Mouse (Mus musculus): ENCODE results near the gene Dcbld2. TPM values are rescaled to one million over a fixed set of nuclear protein-coding genes. Genes with fewer than 3 reads are reported as not detected.
A peak's percentile ranks its signal among the peaks of the same experiment; 100 is the strongest.
"Not testable (repeated sequence)": the region's sequence is repeated elsewhere in the genome, so short reads cannot be mapped to it uniquely, and the experiment has no call there.

Gene Dcbld2
- total RNA-seq, 2 experiments from 2014 or later: 21.8 to 23.2 TPM

- DNase-seq (ENCODE audit: low spot score in 2 of 2): no peak
These were observed 40.8 kb downstream of the Dcbld2 start for GRCm38 (mm10) chr16:58449073-58449472.

- DNase-seq (ENCODE audit: low spot score in 2 of 2): no peak
These were observed 42.4 kb downstream of the Dcbld2 start for GRCm38 (mm10) chr16:58450648-58451047.

- DNase-seq (ENCODE audit: low spot score in 2 of 2): no peak
These were observed 43.4 kb downstream of the Dcbld2 start for GRCm38 (mm10) chr16:58451647-58452046.

GRCm38 (mm10) chr16:58453138-58453537 lies 44.9 kb downstream of the Dcbld2 start:
- no peak for DNase-seq (ENCODE audit: low spot score in 2 of 2)

- no peak for DNase-seq (ENCODE audit: low spot score in 2 of 2)
These were observed 45.6 kb downstream of the Dcbld2 start for GRCm38 (mm10) chr16:58453820-58454219.

- DNase-seq (ENCODE audit: low spot score in 2 of 2): peak in 1 of 2 experiments; percentile 26
These were observed 46.4 kb downstream of the Dcbld2 start for GRCm38 (mm10) chr16:58454617-58455016.

- no peak for DNase-seq (ENCODE audit: low spot score in 2 of 2)
These were observed 46.9 kb downstream of the Dcbld2 start for GRCm38 (mm10) chr16:58455118-58455517.

GRCm38 (mm10) chr16:58456445-58456844 lies 48.2 kb downstream of the Dcbld2 start:
- no peak for DNase-seq (ENCODE audit: low spot score in 2 of 2)

GRCm38 (mm10) chr16:58456991-58457390 lies 48.7 kb downstream of the Dcbld2 start:
- DNase-seq (ENCODE audit: low spot score in 2 of 2): no peak

GRCm38 (mm10) chr16:58459966-58460365 lies 51.7 kb downstream of the Dcbld2 start:
- DNase-seq (ENCODE audit: low spot score in 2 of 2): not testable (repeated sequence)

GRCm38 (mm10) chr16:58460386-58460785 lies 52.1 kb downstream of the Dcbld2 start:
- no peak for DNase-seq (ENCODE audit: low spot score in 2 of 2)

- no peak for DNase-seq (ENCODE audit: low spot score in 2 of 2)
These were observed 53.7 kb downstream of the Dcbld2 start for GRCm38 (mm10) chr16:58461856-58462518.

- no peak for DNase-seq (ENCODE audit: low spot score in 2 of 2)
These were observed 54.3 kb downstream of the Dcbld2 start for GRCm38 (mm10) chr16:58462519-58462918.

GRCm38 (mm10) chr16:58464051-58464450 lies 55.8 kb downstream of the Dcbld2 start:
- no peak for DNase-seq (ENCODE audit: low spot score in 2 of 2)

GRCm38 (mm10) chr16:58465412-58465811 lies 57.2 kb downstream of the Dcbld2 start:
- no peak for DNase-seq (ENCODE audit: low spot score in 2 of 2)

- no peak for DNase-seq (ENCODE audit: low spot score in 2 of 2)
These were observed 61.8 kb downstream of the Dcbld2 start for GRCm38 (mm10) chr16:58470061-58470460.

- DNase-seq (ENCODE audit: low spot score in 2 of 2): no peak
These were observed 62.6 kb downstream of the Dcbld2 start for GRCm38 (mm10) chr16:58470841-58471240.

- no peak for DNase-seq (ENCODE audit: low spot score in 2 of 2)
These were observed 66.6 kb downstream of the Dcbld2 start for GRCm38 (mm10) chr16:58474875-58475274.

GRCm38 (mm10) chr16:58475544-58476154 lies 67.4 kb downstream of the Dcbld2 start:
- no peak for DNase-seq (ENCODE audit: low spot score in 2 of 2)

GRCm38 (mm10) chr16:58476363-58476762 lies 68.1 kb downstream of the Dcbld2 start:
- DNase-seq (ENCODE audit: low spot score in 2 of 2): no peak

GRCm38 (mm10) chr16:58479898-58480448 lies 71.7 kb downstream of the Dcbld2 start:
- DNase-seq (ENCODE audit: low spot score in 2 of 2): no peak

- DNase-seq (ENCODE audit: low spot score in 2 of 2): no peak
These were observed 73.1 kb downstream of the Dcbld2 start for GRCm38 (mm10) chr16:58481219-58481905.
